Mouse (Mus musculus): ENCODE data around the gene Vmn1r85. TPM values are rescaled to one million over a fixed set of nuclear protein-coding genes. Genes with fewer than 3 reads are reported as not detected.

Gene Vmn1r85
- polyA plus RNA-seq, 1 experiment from 2014 or later = 0.17 TPM

DNA sequence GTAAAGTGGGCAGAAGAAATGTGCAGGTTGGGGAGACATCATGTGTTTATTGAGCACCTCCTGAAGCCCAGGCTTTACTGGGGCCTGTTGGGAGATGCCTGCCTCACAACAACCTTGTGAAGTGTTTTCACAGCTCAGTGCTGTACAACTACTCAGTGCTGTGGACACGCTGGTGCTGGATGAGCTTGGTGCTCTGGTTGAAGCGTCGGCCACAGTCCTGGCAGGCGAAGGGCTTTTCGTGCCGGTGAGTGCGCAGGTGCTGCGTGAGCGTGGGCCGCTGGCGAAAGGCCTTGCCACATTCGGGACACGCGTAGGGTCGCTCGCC is 51.9 kb downstream of the Vmn1r85 start:
- Histone ChIP-seq H3K4me3 (ENCODE audit: low read depth, low read length) (peak overlapping the region; percentile 44), H3K27me3 (ENCODE audit: control insufficient read depth, insufficient read depth, low read length) (peaks cover 18% of the 10 kb centered on the region), H3K4me1 (ENCODE audit: control insufficient read depth, insufficient read depth, low read length) (peaks cover 13% of the 10 kb centered on the region; the same call in 1 of the 2 replicates), H3K9me3 (ENCODE audit: control insufficient read depth, low read length) (no peaks in the 10 kb centered on the region), H3K27ac (ENCODE audit: low read depth, low read length) (no peak overlapping the region), H3K4me2 (ENCODE audit: low read depth, low read length) (peak overlapping the region; percentile 87), H3K36me3 (ENCODE audit: control insufficient read depth, insufficient read depth, low read length) (no peaks in the 10 kb centered on the region), H3K9ac (replicated peaks; ENCODE audit: low read depth, low read length) (no peak overlapping the region)
- WGBS = 39% methylated on average over 16 of the region's 16 CpGs
- ATAC-seq (ENCODE audit: low read depth) = no peak

DNA sequence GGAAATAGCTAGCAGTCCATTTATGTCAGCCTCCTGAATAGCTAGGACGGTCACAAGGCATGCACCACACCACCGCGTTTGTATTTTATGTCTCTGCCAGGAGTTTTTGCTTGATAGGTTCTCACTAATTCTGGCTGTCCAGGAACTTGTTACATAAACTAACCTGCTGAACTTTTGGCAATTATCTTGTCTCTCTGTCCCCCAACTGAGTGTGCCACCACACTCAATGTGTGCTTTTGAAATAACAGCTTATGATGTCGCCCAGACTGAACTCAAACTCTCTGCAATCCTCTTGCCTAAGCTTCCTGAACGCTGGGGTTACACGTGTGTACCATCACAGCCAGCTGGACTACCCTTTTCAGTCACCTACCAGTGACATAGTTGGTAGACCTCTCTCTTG is 52.5 kb downstream of the Vmn1r85 start:
- 83% methylated on average over 6 of the region's 6 CpGs for WGBS
- Histone ChIP-seq H3K9me3 (ENCODE audit: control insufficient read depth, low read length) (no peaks in the 10 kb centered on the region), H3K4me1 (ENCODE audit: control insufficient read depth, insufficient read depth, low read length) (peaks cover 13% of the 10 kb centered on the region; the same call in 1 of the 2 replicates), H3K36me3 (ENCODE audit: control insufficient read depth, insufficient read depth, low read length) (no peaks in the 10 kb centered on the region), H3K9ac (replicated peaks; ENCODE audit: low read depth, low read length) (no peak overlapping the region), H3K4me2 (ENCODE audit: low read depth, low read length) (no peak overlapping the region), H3K27ac (ENCODE audit: low read depth, low read length) (no peak overlapping the region), H3K4me3 (ENCODE audit: low read depth, low read length) (no peak overlapping the region), H3K27me3 (ENCODE audit: control insufficient read depth, insufficient read depth, low read length) (peaks cover 18% of the 10 kb centered on the region)
- no peak for ATAC-seq (ENCODE audit: low read depth)

DNA sequence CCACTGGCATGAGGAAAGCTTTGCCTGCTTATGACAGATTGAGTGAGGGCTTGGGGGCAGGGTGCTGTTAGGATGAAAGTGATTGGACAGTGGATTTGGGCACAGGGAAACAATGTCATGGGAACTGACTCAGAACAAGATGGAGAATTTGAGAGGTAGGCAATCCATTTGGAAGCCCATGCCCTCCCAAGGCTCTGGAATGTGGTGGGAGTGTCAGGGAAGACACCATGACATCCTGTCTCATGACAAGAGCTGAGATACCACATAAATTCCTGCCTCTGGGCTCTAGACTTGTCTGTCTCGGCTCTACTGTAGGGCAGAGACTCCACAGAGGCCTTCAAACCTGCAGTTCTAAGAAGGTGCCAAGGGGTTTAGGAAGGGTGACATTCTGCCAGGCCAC is 53.7 kb downstream of the Vmn1r85 start:
- peaks cover 2% of the 10 kb centered on the region; the same call in 1 of the 2 replicates for H3K36me3 ChIP-seq (ENCODE audit: control insufficient read depth, insufficient read depth, low read length)
- H3K4me1 ChIP-seq (ENCODE audit: control insufficient read depth, insufficient read depth, low read length) = peaks cover 20% of the 10 kb centered on the region; the same call in 1 of the 2 replicates
- H3K4me2 ChIP-seq (ENCODE audit: low read depth, low read length) = no peak overlapping the region
- H3K9ac ChIP-seq (replicated peaks; ENCODE audit: low read depth, low read length) = no peak overlapping the region
- peaks cover 18% of the 10 kb centered on the region for H3K27me3 ChIP-seq (ENCODE audit: control insufficient read depth, insufficient read depth, low read length)
- no peaks in the 10 kb centered on the region for H3K9me3 ChIP-seq (ENCODE audit: control insufficient read depth, low read length)
- ATAC-seq (ENCODE audit: low read depth) = no peak
- WGBS = 77% methylated on average over 1 of the region's 1 CpGs
- H3K4me3 ChIP-seq (ENCODE audit: low read depth, low read length) = no peak overlapping the region
- H3K27ac ChIP-seq (ENCODE audit: low read depth, low read length) = no peak overlapping the region

GRCm38 (mm10) chr7:13039181-13039580 is 55.8 kb downstream of the Vmn1r85 start:
- Histone ChIP-seq H3K9ac (replicated peaks; ENCODE audit: low read depth, low read length) (peak overlapping the region; percentile 89; the same call in 1 of the 2 replicates), H3K36me3 (ENCODE audit: control insufficient read depth, insufficient read depth, low read length) (peaks cover 15% of the 10 kb centered on the region), H3K4me1 (ENCODE audit: control insufficient read depth, insufficient read depth, low read length) (peaks cover 23% of the 10 kb centered on the region; the same call in 1 of the 2 replicates), H3K4me2 (ENCODE audit: low read depth, low read length) (peak overlapping the region; percentile 78; the same call in 1 of the 2 replicates), H3K9me3 (ENCODE audit: control insufficient read depth, low read length) (no peaks in the 10 kb centered on the region), H3K27ac (ENCODE audit: low read depth, low read length) (no peak overlapping the region), H3K4me3 (ENCODE audit: low read depth, low read length) (no peak overlapping the region), H3K27me3 (ENCODE audit: control insufficient read depth, insufficient read depth, low read length) (peaks cover 12% of the 10 kb centered on the region)
- WGBS = 97% methylated on average over 1 of the region's 1 CpGs
- ATAC-seq (ENCODE audit: low read depth) = no peak

DNA sequence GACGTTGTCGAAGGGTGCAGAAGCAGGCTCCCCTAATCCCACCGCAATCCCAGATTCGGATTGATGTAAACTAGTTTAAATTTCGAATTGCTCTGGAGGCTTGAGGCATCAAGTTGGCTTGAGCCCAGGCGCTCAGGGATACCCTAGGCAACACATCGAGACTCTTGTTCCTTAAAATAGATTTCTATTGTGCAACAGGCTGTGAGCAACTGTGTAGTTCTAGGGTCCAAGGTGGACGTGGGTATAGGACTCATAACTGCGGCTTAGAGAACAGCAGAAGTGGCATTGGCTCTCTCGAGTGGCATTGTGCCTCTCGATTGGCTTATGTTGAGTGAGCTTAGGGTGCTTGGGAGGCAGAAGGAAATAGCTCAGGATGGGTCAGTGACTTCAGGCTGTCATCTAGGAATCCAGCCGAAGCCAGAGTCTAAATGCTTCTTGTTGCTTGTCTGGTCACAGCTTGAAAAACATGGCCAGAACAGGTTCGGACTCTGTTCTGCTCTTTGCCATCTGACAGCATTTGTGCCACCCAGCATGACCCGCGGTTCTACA is 56.3 kb downstream of the Vmn1r85 start:
- Histone ChIP-seq H3K9me3 (ENCODE audit: control insufficient read depth, low read length) (no peaks in the 10 kb centered on the region), H3K27ac (ENCODE audit: low read depth, low read length) (peak overlapping the region; percentile 100), H3K4me2 (ENCODE audit: low read depth, low read length) (peak overlapping the region; percentile 78), H3K4me1 (ENCODE audit: control insufficient read depth, insufficient read depth, low read length) (peaks cover 23% of the 10 kb centered on the region), H3K4me3 (ENCODE audit: low read depth, low read length) (peak overlapping the region; percentile 62), H3K9ac (replicated peaks; ENCODE audit: low read depth, low read length) (peak overlapping the region; percentile 89), H3K36me3 (ENCODE audit: control insufficient read depth, insufficient read depth, low read length) (peaks cover 15% of the 10 kb centered on the region), H3K27me3 (ENCODE audit: control insufficient read depth, insufficient read depth, low read length) (peaks cover 9% of the 10 kb centered on the region)
- WGBS = 23% methylated on average over 15 of the region's 15 CpGs
- ATAC-seq (ENCODE audit: low read depth) = no peak

GRCm38 (mm10) chr7:13037901-13038555 is 56.9 kb downstream of the Vmn1r85 start, which contains the start of gene Ube2m:
Gene Ube2m (minus strand): TSS chr7:13038275.
- ATAC-seq (ENCODE audit: low read depth) = peak; percentile 90
- Histone ChIP-seq H3K27me3 (ENCODE audit: control insufficient read depth, insufficient read depth, low read length) (peaks cover 8% of the 10 kb centered on the region), H3K4me3 (ENCODE audit: low read depth, low read length) (peak within 1 kb of the TSS; percentile 62), H3K4me1 (ENCODE audit: control insufficient read depth, insufficient read depth, low read length) (peaks cover 25% of the 10 kb centered on the region), H3K36me3 (ENCODE audit: control insufficient read depth, insufficient read depth, low read length) (peaks cover 15% of the 10 kb centered on the region), H3K9ac (replicated peaks; ENCODE audit: low read depth, low read length) (peak within 1 kb of the TSS; percentile 89), H3K4me2 (ENCODE audit: low read depth, low read length) (peak within 1 kb of the TSS; percentile 78), H3K9me3 (ENCODE audit: control insufficient read depth, low read length) (no peaks in the 10 kb centered on the region), H3K27ac (ENCODE audit: low read depth, low read length) (peak within 1 kb of the TSS; percentile 100)
- under 1% methylated on average over 63 of the region's 65 CpGs for WGBS

DNA sequence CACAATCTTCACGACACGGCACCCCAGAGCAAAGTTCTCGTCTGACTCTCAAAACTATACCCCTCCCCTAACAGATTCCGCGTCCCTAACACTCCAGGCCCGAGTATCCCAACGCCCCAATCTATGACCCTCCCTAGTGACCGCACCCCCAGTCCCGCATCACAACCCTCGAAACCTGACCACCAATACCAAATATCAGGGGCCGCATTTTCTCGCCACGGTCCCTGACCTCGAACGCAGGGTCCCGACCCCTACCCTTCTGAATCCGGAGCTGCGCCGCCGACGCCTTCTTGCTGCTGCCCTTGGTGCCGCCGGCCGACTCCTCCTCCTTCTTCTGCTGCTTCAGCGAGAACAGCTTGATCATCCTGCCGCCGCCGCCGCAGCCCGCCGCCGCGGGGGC is 57.6 kb downstream of the Vmn1r85 start:
- H3K27me3 ChIP-seq (ENCODE audit: control insufficient read depth, insufficient read depth, low read length) = peaks cover 2% of the 10 kb centered on the region; the same call in 1 of the 2 replicates
- WGBS = under 1% methylated on average over 29 of the region's 33 CpGs
- H3K4me2 ChIP-seq (ENCODE audit: low read depth, low read length) = peak overlapping the region; percentile 78
- no peak for ATAC-seq (ENCODE audit: low read depth)
- H3K9ac ChIP-seq (replicated peaks; ENCODE audit: low read depth, low read length) = peak overlapping the region; percentile 89
- no peaks in the 10 kb centered on the region for H3K9me3 ChIP-seq (ENCODE audit: control insufficient read depth, low read length)
- H3K36me3 ChIP-seq (ENCODE audit: control insufficient read depth, insufficient read depth, low read length) = peaks cover 15% of the 10 kb centered on the region
- H3K27ac ChIP-seq (ENCODE audit: low read depth, low read length) = peak overlapping the region; percentile 100
- peaks cover 25% of the 10 kb centered on the region for H3K4me1 ChIP-seq (ENCODE audit: control insufficient read depth, insufficient read depth, low read length)
- H3K4me3 ChIP-seq (ENCODE audit: low read depth, low read length) = peak overlapping the region; percentile 62

DNA sequence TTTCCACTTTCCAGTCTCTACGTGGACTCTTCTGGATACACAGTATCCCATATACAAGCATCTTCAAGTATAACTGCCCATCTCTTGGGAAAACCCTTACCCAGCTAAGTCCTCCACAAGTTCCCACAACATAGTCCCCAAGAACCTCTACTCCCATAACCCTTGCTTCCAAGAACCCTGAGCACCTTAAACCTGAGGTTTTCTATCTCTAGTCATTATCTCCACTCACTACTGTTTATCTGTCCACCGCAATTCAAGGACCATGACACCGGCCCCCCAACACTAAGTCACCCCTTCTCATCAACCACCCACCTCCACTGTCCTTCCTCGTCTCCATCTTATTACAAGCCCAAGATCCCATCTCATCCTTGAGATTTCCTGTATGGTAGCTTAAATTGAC is 58.2 kb downstream of the Vmn1r85 start:
- Histone ChIP-seq H3K9ac (replicated peaks; ENCODE audit: low read depth, low read length) (peak overlapping the region; percentile 89), H3K9me3 (ENCODE audit: control insufficient read depth, low read length) (no peaks in the 10 kb centered on the region), H3K27ac (ENCODE audit: low read depth, low read length) (no peak overlapping the region), H3K27me3 (ENCODE audit: control insufficient read depth, insufficient read depth, low read length) (no peaks in the 10 kb centered on the region), H3K36me3 (ENCODE audit: control insufficient read depth, insufficient read depth, low read length) (peaks cover 21% of the 10 kb centered on the region), H3K4me2 (ENCODE audit: low read depth, low read length) (peak overlapping the region; percentile 78), H3K4me1 (ENCODE audit: control insufficient read depth, insufficient read depth, low read length) (peaks cover 25% of the 10 kb centered on the region), H3K4me3 (ENCODE audit: low read depth, low read length) (peak overlapping the region; percentile 62)
- no peak for ATAC-seq (ENCODE audit: low read depth)
- WGBS = 48% methylated on average over 4 of the region's 4 CpGs

GRCm38 (mm10) chr7:13035211-13035855 is 59.6 kb downstream of the Vmn1r85 start:
- Histone ChIP-seq H3K27me3 (ENCODE audit: control insufficient read depth, insufficient read depth, low read length) (no peaks in the 10 kb centered on the region), H3K4me2 (ENCODE audit: low read depth, low read length) (peak overlapping the region; percentile 87), H3K4me1 (ENCODE audit: control insufficient read depth, insufficient read depth, low read length) (peaks cover 25% of the 10 kb centered on the region), H3K36me3 (ENCODE audit: control insufficient read depth, insufficient read depth, low read length) (peaks cover 34% of the 10 kb centered on the region), H3K9me3 (ENCODE audit: control insufficient read depth, low read length) (no peaks in the 10 kb centered on the region), H3K27ac (ENCODE audit: low read depth, low read length) (peak overlapping the region; percentile 49), H3K4me3 (ENCODE audit: low read depth, low read length) (peak overlapping the region; percentile 53), H3K9ac (replicated peaks; ENCODE audit: low read depth, low read length) (peak overlapping the region; percentile 81; the same call in 1 of the 2 replicates)
- peak; percentile 0; the same call in 1 of the 2 replicates for ATAC-seq (ENCODE audit: low read depth)
- WGBS = 80% methylated on average over 17 of the region's 17 CpGs
